Mouse (Mus musculus) urinary bladder, postnatal 36 days (tissue): ENCODE data around the gene Rexo5.
A peak's percentile ranks its signal among the peaks of the same experiment; 100 is the strongest.

Source experiments
- DNase-seq, 2 experiments: peaks; one replicate each; pipeline ENCODE4 v3.0.0; 2022; ENCODE audit warnings: low spot score in 2 of 2, mixed read lengths in 1 of 2

Gene Rexo5

GRCm38 (mm10) chr7:119841820-119842449 lies 48.1 kb downstream of the Rexo5 start:
- DNase-seq: no peak

GRCm38 (mm10) chr7:119845541-119845940 lies 51.7 kb downstream of the Rexo5 start:
- DNase-seq: no peak

GRCm38 (mm10) chr7:119847396-119847795 lies 53.6 kb downstream of the Rexo5 start:
- no peak for DNase-seq

- DNase-seq: peak; percentile 57 to 70
These were observed 55.3 kb downstream of the Rexo5 start for GRCm38 (mm10) chr7:119849096-119849495.

- DNase-seq: peak; percentile 37 to 75
These were observed 56.9 kb downstream of the Rexo5 start for GRCm38 (mm10) chr7:119850737-119851136.

GRCm38 (mm10) chr7:119852494-119852893 lies 58.7 kb downstream of the Rexo5 start:
- DNase-seq: no peak

- DNase-seq: no peak
These were observed 59.4 kb downstream of the Rexo5 start for GRCm38 (mm10) chr7:119853186-119853585.

GRCm38 (mm10) chr7:119854362-119854761 lies 60.6 kb downstream of the Rexo5 start:
- DNase-seq: no peak

- no peak for DNase-seq
These were observed 61.2 kb downstream of the Rexo5 start for GRCm38 (mm10) chr7:119855031-119855430.

- no peak for DNase-seq
These were observed 65.7 kb downstream of the Rexo5 start for GRCm38 (mm10) chr7:119859476-119859875.

- DNase-seq: no peak
These were observed 66.3 kb downstream of the Rexo5 start for GRCm38 (mm10) chr7:119860116-119860515.

GRCm38 (mm10) chr7:119860554-119860953 lies 66.7 kb downstream of the Rexo5 start:
- DNase-seq: no peak

- DNase-seq: no peak
These were observed 67.1 kb downstream of the Rexo5 start for GRCm38 (mm10) chr7:119860971-119861334.

- peak; percentile 62 to 74 for DNase-seq
These were observed 67.7 kb downstream of the Rexo5 start for GRCm38 (mm10) chr7:119861335-119862091.

GRCm38 (mm10) chr7:119862167-119862566 lies 68.4 kb downstream of the Rexo5 start:
- DNase-seq: no peak

GRCm38 (mm10) chr7:119864500-119864899 lies 70.7 kb downstream of the Rexo5 start:
- no peak for DNase-seq

- no peak for DNase-seq
These were observed 72.3 kb downstream of the Rexo5 start for GRCm38 (mm10) chr7:119866136-119866535.

- DNase-seq: no peak
These were observed 78.4 kb downstream of the Rexo5 start for GRCm38 (mm10) chr7:119872204-119872603.

- DNase-seq: no peak
These were observed 79.2 kb downstream of the Rexo5 start for GRCm38 (mm10) chr7:119873050-119873449.

- DNase-seq: no peak
These were observed 82.1 kb downstream of the Rexo5 start for GRCm38 (mm10) chr7:119875776-119876440.

- no peak for DNase-seq
These were observed 85.4 kb downstream of the Rexo5 start for GRCm38 (mm10) chr7:119879171-119879570.

GRCm38 (mm10) chr7:119880345-119880744 lies 86.5 kb downstream of the Rexo5 start:
- DNase-seq: peak in 1 of 2 experiments; percentile 63

GRCm38 (mm10) chr7:119881229-119881628 lies 87.4 kb downstream of the Rexo5 start:
- DNase-seq: no peak
